Mouse (Mus musculus): ENCODE data around the gene Bean1. TPM values are rescaled to one million over a fixed set of nuclear protein-coding genes. Genes with fewer than 3 reads are reported as not detected.

Bean1 gene
- polyA plus RNA-seq, 1 experiment: 0.70 TPM

- Histone ChIP-seq H3K4me1 (replicated peaks; ENCODE audit: control insufficient read depth, insufficient read depth, low read length) (no peaks in the 10 kb centered on the region), H3K27ac (ENCODE audit: control insufficient read depth, insufficient read depth, low read length) (no peak overlapping the region), H3K27me3 (ENCODE audit: control insufficient read depth, insufficient read depth, low read length) (peaks cover 19% of the 10 kb centered on the region), H3K4me3 (ENCODE audit: control insufficient read depth, insufficient read depth, low read length) (no peak overlapping the region), H3K36me3 (ENCODE audit: control insufficient read depth, insufficient read depth, low read length) (no peaks in the 10 kb centered on the region)
- no peak for DNase-seq
- no peak for TF ChIP-seq CTCF (IDR thresholded peaks at IDR 0.05; ENCODE audit: borderline replicate concordance, control insufficient read depth, extremely low read depth, insufficient read depth, low read length, poor library complexity)
- WGBS: 69% methylated on average over 3 of the region's 3 CpGs
Observed at GRCm38 (mm10) chr8:104169461-104169860, 781 bp upstream of the Bean1 start.

- Histone ChIP-seq H3K4me1 (replicated peaks; ENCODE audit: control insufficient read depth, insufficient read depth, low read length) (no peaks in the 10 kb centered on the region), H3K27ac (ENCODE audit: control insufficient read depth, insufficient read depth, low read length) (no peak overlapping the region), H3K4me3 (ENCODE audit: control insufficient read depth, insufficient read depth, low read length) (peak overlapping the region; percentile 9; the same call in 1 of the 2 replicates), H3K27me3 (ENCODE audit: control insufficient read depth, insufficient read depth, low read length) (peaks cover 19% of the 10 kb centered on the region), H3K36me3 (ENCODE audit: control insufficient read depth, insufficient read depth, low read length) (no peaks in the 10 kb centered on the region)
- DNase-seq: no peak
- TF ChIP-seq POLR2A (IDR thresholded peaks at IDR 0.05; ENCODE audit: control insufficient read depth, extremely low read depth, insufficient read depth, low read length, poor library complexity) (no peak), CTCF (IDR thresholded peaks at IDR 0.05; ENCODE audit: borderline replicate concordance, control insufficient read depth, extremely low read depth, insufficient read depth, low read length, poor library complexity) (no peak)
- 8% methylated on average over 31 of the region's 32 CpGs for WGBS
Observed at GRCm38 (mm10) chr8:104171050-104171620, 893 bp downstream of the Bean1 start.

- H3K27ac ChIP-seq (ENCODE audit: control insufficient read depth, insufficient read depth, low read length): no peak overlapping the region
- no peaks in the 10 kb centered on the region for H3K4me1 ChIP-seq (replicated peaks; ENCODE audit: control insufficient read depth, insufficient read depth, low read length)
- no peak for DNase-seq
- H3K27me3 ChIP-seq (ENCODE audit: control insufficient read depth, insufficient read depth, low read length): peaks cover 19% of the 10 kb centered on the region
- no peaks in the 10 kb centered on the region for H3K36me3 ChIP-seq (ENCODE audit: control insufficient read depth, insufficient read depth, low read length)
- 94% methylated on average over 6 of the region's 6 CpGs for WGBS
- no peak overlapping the region for H3K4me3 ChIP-seq (ENCODE audit: control insufficient read depth, insufficient read depth, low read length)
- TF ChIP-seq POLR2A (IDR thresholded peaks at IDR 0.05; ENCODE audit: control insufficient read depth, extremely low read depth, insufficient read depth, low read length, poor library complexity): no peak
- no peak for TF ChIP-seq CTCF (IDR thresholded peaks at IDR 0.05; ENCODE audit: borderline replicate concordance, control insufficient read depth, extremely low read depth, insufficient read depth, low read length, poor library complexity)
Observed at GRCm38 (mm10) chr8:104172420-104172819, 2.2 kb downstream of the Bean1 start.

GRCm38 (mm10) chr8:104175848-104176527 lies 5.7 kb downstream of the Bean1 start:
- Histone ChIP-seq H3K27ac (ENCODE audit: control insufficient read depth, insufficient read depth, low read length) (no peak overlapping the region), H3K36me3 (ENCODE audit: control insufficient read depth, insufficient read depth, low read length) (no peaks in the 10 kb centered on the region), H3K27me3 (ENCODE audit: control insufficient read depth, insufficient read depth, low read length) (peaks cover 3% of the 10 kb centered on the region; the same call in 1 of the 2 replicates), H3K4me1 (replicated peaks; ENCODE audit: control insufficient read depth, insufficient read depth, low read length) (no peaks in the 10 kb centered on the region), H3K4me3 (ENCODE audit: control insufficient read depth, insufficient read depth, low read length) (no peak overlapping the region)
- no peak for DNase-seq
- WGBS: 46% methylated on average over 8 of the region's 8 CpGs
- no peak for TF ChIP-seq POLR2A (IDR thresholded peaks at IDR 0.05; ENCODE audit: control insufficient read depth, extremely low read depth, insufficient read depth, low read length, poor library complexity)
- TF ChIP-seq CTCF (IDR thresholded peaks at IDR 0.05; ENCODE audit: borderline replicate concordance, control insufficient read depth, extremely low read depth, insufficient read depth, low read length, poor library complexity): no peak

GRCm38 (mm10) chr8:104177054-104177453 lies 6.8 kb downstream of the Bean1 start:
- Histone ChIP-seq H3K4me3 (ENCODE audit: control insufficient read depth, insufficient read depth, low read length) (no peak overlapping the region), H3K4me1 (replicated peaks; ENCODE audit: control insufficient read depth, insufficient read depth, low read length) (no peaks in the 10 kb centered on the region), H3K27ac (ENCODE audit: control insufficient read depth, insufficient read depth, low read length) (no peak overlapping the region), H3K36me3 (ENCODE audit: control insufficient read depth, insufficient read depth, low read length) (no peaks in the 10 kb centered on the region), H3K27me3 (ENCODE audit: control insufficient read depth, insufficient read depth, low read length) (peaks cover 2% of the 10 kb centered on the region; the same call in 1 of the 2 replicates)
- no peak for DNase-seq
- no peak for TF ChIP-seq CTCF (IDR thresholded peaks at IDR 0.05; ENCODE audit: borderline replicate concordance, control insufficient read depth, extremely low read depth, insufficient read depth, low read length, poor library complexity)
- TF ChIP-seq POLR2A (IDR thresholded peaks at IDR 0.05; ENCODE audit: control insufficient read depth, extremely low read depth, insufficient read depth, low read length, poor library complexity): no peak
- WGBS: 93% methylated on average over 4 of the region's 4 CpGs

- no peaks in the 10 kb centered on the region for H3K27me3 ChIP-seq (ENCODE audit: control insufficient read depth, insufficient read depth, low read length)
- no peaks in the 10 kb centered on the region for H3K36me3 ChIP-seq (ENCODE audit: control insufficient read depth, insufficient read depth, low read length)
- TF ChIP-seq CTCF (IDR thresholded peaks at IDR 0.05; ENCODE audit: borderline replicate concordance, control insufficient read depth, extremely low read depth, insufficient read depth, low read length, poor library complexity) (no peak), POLR2A (IDR thresholded peaks at IDR 0.05; ENCODE audit: control insufficient read depth, extremely low read depth, insufficient read depth, low read length, poor library complexity) (no peak)
- 53% methylated on average over 6 of the region's 6 CpGs for WGBS
- no peak overlapping the region for H3K27ac ChIP-seq (ENCODE audit: control insufficient read depth, insufficient read depth, low read length)
- no peaks in the 10 kb centered on the region for H3K4me1 ChIP-seq (replicated peaks; ENCODE audit: control insufficient read depth, insufficient read depth, low read length)
- DNase-seq: no peak
- no peak overlapping the region for H3K4me3 ChIP-seq (ENCODE audit: control insufficient read depth, insufficient read depth, low read length)
Observed at GRCm38 (mm10) chr8:104184905-104185304, 14.7 kb downstream of the Bean1 start.

Data from thymus, adult 2 months (tissue).